Mouse (Mus musculus) ES-CJ7 (cell line): Measurements from ENCODE around the gene Olfr922.

Source experiments
- DNase-seq: peaks from one replicate; pipeline ENCODE4 v3.0.0; 2011; ENCODE audit warnings: low read depth, low spot score

The Olfr922 gene

DNA sequence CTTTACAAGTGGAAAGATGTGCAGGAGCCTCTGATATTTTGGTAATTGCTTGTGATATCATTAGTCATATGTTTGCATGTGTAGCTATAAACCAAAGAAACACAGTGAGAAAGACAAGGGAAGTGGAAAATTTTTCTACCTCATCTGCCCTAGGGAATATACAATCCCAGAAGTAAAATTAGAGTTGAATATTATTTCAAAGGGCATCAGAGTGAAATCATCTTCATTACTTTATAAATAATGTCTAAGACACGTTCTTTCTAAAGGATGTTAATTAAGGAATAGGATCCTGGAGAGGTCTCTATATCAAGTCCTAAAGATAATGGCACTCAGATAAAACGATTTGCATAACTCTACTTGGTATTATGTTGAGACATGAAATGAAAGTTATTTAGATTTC lies at the start of gene Olfr922:
TSS of gene Olfr922 (plus strand) at position 301 of the 400 bp plus-strand sequence.
- DNase-seq, result no peak

GRCm38 (mm10) chr9:38772768-38773167 lies 41.6 kb upstream of the Olfr922 start, which contains the start of gene Olfr921:
Gene Olfr921, plus strand, starts transcription at chr9:38773068.
- no peak for DNase-seq

DNA sequence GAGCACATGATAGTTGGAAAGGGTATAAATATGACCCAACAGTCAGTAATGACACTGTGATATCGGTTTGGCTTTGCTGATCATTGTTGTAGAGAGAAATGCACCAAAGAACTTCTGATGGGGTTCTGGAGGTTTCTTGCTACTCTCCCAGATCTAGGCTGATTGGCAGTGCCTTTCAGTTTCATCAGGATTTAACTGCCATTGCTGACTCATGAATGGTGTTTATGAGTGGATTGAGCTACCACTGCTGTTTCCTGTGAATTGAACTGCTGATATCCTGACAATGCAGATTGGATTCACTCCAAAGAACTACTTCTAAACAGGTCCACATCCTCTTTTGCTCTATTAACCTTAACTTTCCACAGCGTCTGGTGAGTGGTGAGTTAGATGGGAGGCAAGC lies 21.7 kb upstream of the Olfr922 start:
- no peak for DNase-seq

GRCm38 (mm10) chr9:38805696-38806095 lies 8.7 kb upstream of the Olfr922 start:
- peak; percentile 15 for DNase-seq

- no peak for DNase-seq
These were observed 1.1 kb downstream of the Olfr922 start for GRCm38 (mm10) chr9:38815458-38815986.

DNA sequence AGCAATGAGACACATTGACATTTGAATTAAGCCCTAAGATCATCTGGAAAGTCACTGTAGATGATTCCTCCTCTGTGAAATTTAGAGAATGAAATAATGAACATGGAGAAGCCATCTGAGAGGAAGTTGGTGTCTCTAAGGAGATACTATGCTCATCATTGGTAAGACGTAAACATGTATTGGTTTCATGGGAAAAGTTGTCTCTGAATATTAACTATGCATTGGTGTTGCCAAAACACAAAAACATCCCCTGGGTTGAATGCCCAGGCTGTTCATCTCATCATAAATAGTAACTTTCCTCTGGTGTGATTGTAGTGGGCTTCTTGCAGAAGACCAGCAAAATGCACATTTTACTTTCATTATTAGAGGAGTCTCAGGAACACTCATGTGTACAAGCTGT lies 11.8 kb downstream of the Olfr922 start, which contains the start of gene Olfr923:
TSS of gene Olfr923 (plus strand) at position 301 of the 400 bp plus-strand sequence.
- DNase-seq, result no peak

DNA sequence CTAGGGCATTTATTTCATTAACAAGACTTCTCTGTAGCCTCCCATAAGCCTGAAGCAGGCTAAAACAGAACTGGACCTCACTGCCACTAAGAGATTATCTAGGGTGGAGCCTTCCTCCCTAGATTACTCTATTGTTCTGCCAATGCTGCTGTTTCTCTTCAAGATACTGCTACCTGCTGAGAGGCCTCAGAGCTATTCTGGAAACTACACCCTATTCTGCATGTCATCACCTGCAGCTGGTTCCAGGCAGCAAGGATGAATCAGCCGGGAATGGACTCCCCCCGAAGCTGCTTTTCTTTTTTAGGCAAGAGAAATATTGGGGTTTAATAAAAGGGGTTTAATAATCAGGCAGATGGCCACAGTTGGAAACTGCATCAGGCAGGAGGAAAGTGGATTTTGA lies 18.6 kb downstream of the Olfr922 start:
- DNase-seq, result peak; percentile 90

GRCm38 (mm10) chr9:38844149-38844548 lies 29.7 kb downstream of the Olfr922 start, which contains the start of gene Olfr924:
Gene Olfr924, plus strand, starts transcription at chr9:38844449.
- DNase-seq, result no peak

- DNase-seq, result no peak
These were observed 40.3 kb downstream of the Olfr922 start, which contains the start of gene Olfr26 for GRCm38 (mm10) chr9:38854760-38855159. Gene Olfr26, plus strand, starts transcription at chr9:38855060.
